Mouse (Mus musculus): ENCODE data around the gene 2310033P09Rik.

GRCm38 (mm10) chr11:59218389-59218998, 10.4 kb downstream of the 2310033P09Rik start:
- no peak for TF ChIP-seq CTCF (IDR thresholded peaks at IDR 0.05; ENCODE audit: control insufficient read depth, insufficient read depth, insufficient replicate concordance, low read depth, low read length)
- no peak for TF ChIP-seq POLR2A (IDR thresholded peaks at IDR 0.05; ENCODE audit: control insufficient read depth, low read depth, low read length)
